Mouse (Mus musculus) hindbrain, embryonic 10.5 days (tissue): ENCODE measurements around the gene Cald1. TPM values are rescaled to one million over a fixed set of nuclear protein-coding genes. Genes with fewer than 3 reads are reported as not detected.

ENCODE experiments used
- DNase-seq: peaks from one replicate; pipeline ENCODE4 v3.0.0-alpha.2; 2017; ENCODE audit warnings: low spot score
- H3K27ac ChIP-seq: fragments of 300-500 bp; sonication (generic); 2 replicates; pipeline ENCODE4 v1.5.1; 2016; ENCODE audit warnings: mild to moderate bottlenecking, moderate library complexity
- H3K27me3 ChIP-seq: fragments of 300-500 bp; sonication (generic); 2 replicates; pipeline ENCODE4 v1.6.1; 2016; ENCODE audit warnings: mild to moderate bottlenecking; ENCODE audit not compliant: poor library complexity, insufficient read depth, severe bottlenecking
- H3K36me3 ChIP-seq: fragments of 300-500 bp; sonication (generic); 2 replicates; pipeline ENCODE4 v1.6.1; 2016; ENCODE audit warnings: mild to moderate bottlenecking, moderate library complexity
- H3K4me1 ChIP-seq: fragments of 300-500 bp; sonication (generic); replicated peaks from 2 replicates; pipeline ENCODE4 v1.6.1; 2016; ENCODE audit warnings: mild to moderate bottlenecking
- H3K4me3 ChIP-seq: fragments of 300-500 bp; sonication (generic); 2 replicates; pipeline ENCODE4 v1.5.1; 2016; ENCODE audit warnings: mild to moderate bottlenecking, moderate library complexity
- H3K9me3 ChIP-seq: fragments of 300-500 bp; sonication (generic); 2 replicates; pipeline ENCODE4 v1.6.1; 2016; ENCODE audit warnings: mild to moderate bottlenecking, moderate library complexity
- WGBS: fragments of 180-500 bp; shearing (Covaris S2); methylation state at CpG from one replicate; pipeline ENCODE4 v1.1.7; 2016; 5-methylcytosine and 5-hydroxymethylcytosine counted together
- polyA plus RNA-seq: library from polyadenylated mRNA; unstranded; fragments of >200 nt; fragmentation: Nextera tagmentation; extraction: Ambion mirVana; gene quantifications from 2 replicates; pipeline ENCODE4 v1.2.1, GENCODE M21; 2016

Cald1 gene
- polyA plus RNA-seq, 1 experiment from 2014 or later, result 117 TPM

DNA sequence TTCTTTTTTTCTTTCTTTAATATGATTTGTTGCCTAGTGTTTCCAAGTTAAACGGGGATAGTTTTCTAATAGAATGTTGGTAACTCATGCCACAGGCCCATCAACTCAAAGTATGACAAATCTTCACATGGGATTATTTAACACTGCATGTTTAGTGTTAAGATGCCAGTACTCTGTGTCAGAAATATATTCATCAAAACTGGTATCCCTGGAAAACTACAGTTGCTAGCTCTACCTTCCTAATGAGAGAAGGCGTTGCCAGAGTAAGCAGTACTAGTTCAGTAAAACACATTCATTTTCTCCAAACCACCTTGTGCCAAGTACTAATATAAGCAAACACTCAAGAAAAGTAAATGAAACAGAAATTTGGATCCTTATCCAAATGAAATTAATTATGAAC lies 171.7 kb downstream of the Cald1 start:
- H3K27ac ChIP-seq, result no peak overlapping the region
- no peaks in the 10 kb centered on the region for H3K27me3 ChIP-seq
- 93% methylated on average over 2 of the region's 2 CpGs for WGBS
- H3K4me1 ChIP-seq, result no peaks in the 10 kb centered on the region
- H3K4me3 ChIP-seq, result no peak overlapping the region
- H3K36me3 ChIP-seq, result peaks cover 55% of the 10 kb centered on the region
- no peak for DNase-seq
- no peaks in the 10 kb centered on the region for H3K9me3 ChIP-seq

DNA sequence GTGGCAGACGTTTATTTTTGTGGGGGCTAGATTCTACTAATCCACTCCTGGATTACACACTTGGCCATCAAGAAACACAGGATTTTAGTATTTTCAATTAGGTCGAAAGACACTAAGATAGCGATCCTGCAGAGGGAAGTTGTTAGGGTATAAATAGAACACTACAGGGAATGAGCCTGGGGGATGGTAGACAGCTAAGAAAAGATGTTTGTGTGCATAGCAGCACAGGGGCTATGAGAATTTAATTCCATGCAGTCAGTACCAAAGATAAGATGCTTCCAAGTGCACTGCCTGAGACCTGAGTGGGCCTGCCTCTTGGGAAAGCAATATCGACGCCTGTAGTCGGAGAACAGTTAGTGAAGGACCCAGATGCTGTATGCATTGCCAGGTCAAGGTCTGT lies 172.2 kb downstream of the Cald1 start:
- no peaks in the 10 kb centered on the region for H3K4me1 ChIP-seq
- peaks cover 52% of the 10 kb centered on the region for H3K36me3 ChIP-seq
- WGBS, result 89% methylated on average over 6 of the region's 6 CpGs
- H3K27ac ChIP-seq, result no peak overlapping the region
- no peaks in the 10 kb centered on the region for H3K9me3 ChIP-seq
- DNase-seq, result no peak
- no peaks in the 10 kb centered on the region for H3K27me3 ChIP-seq
- no peak overlapping the region for H3K4me3 ChIP-seq

DNA sequence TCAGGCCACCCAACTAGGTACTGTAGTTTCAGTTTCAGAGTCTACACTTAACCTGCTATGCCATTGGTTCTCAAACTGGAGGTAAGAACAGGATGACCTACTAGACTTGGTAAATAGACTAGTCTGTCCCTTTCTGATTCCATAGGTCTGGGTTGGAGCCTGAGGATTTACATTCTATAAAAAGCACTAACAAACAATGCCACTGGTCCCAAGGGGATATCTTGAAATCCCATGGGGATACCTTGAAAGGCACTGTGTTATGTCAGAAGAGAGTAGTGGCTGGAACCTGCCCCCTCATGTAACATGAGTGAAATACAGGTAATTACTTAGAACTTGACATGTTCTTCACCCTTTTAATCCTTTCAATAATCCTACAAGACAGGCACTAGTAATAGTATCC lies 178.1 kb downstream of the Cald1 start:
- Histone ChIP-seq H3K9me3 (no peaks in the 10 kb centered on the region), H3K4me1 (peaks cover 9% of the 10 kb centered on the region; the same call in 1 of the 2 replicates), H3K4me3 (no peak overlapping the region), H3K27ac (no peak overlapping the region), H3K36me3 (peaks cover 9% of the 10 kb centered on the region), H3K27me3 (peaks cover 6% of the 10 kb centered on the region; the same call in 1 of the 2 replicates)
- no peak for DNase-seq

DNA sequence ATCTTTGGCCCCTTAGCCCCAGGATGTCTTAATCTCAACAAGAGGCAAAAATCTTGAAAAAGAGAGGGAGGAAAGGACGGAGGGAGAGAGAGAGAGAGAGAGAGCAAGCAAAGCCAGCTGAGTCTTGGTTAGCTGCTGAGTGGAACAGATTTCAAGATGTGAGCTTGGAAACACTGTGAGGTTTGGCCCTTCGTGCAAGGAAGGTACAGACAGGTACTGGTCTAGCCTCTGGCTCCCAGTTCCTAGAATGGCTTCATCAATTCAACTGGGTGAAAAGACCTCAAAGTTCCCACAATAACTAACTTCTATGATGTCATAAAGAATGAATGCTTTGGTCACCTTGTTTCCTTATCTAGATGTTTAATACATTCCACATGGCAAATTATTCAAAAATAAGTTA lies 178.8 kb downstream of the Cald1 start:
- 80% methylated on average over 2 of the region's 2 CpGs for WGBS
- H3K9me3 ChIP-seq, result no peaks in the 10 kb centered on the region
- peaks cover 9% of the 10 kb centered on the region; the same call in 1 of the 2 replicates for H3K4me1 ChIP-seq
- no peak overlapping the region for H3K27ac ChIP-seq
- no peak overlapping the region for H3K4me3 ChIP-seq
- H3K27me3 ChIP-seq, result peaks cover 6% of the 10 kb centered on the region; the same call in 1 of the 2 replicates
- H3K36me3 ChIP-seq, result peaks cover 3% of the 10 kb centered on the region
- DNase-seq, result no peak

DNA sequence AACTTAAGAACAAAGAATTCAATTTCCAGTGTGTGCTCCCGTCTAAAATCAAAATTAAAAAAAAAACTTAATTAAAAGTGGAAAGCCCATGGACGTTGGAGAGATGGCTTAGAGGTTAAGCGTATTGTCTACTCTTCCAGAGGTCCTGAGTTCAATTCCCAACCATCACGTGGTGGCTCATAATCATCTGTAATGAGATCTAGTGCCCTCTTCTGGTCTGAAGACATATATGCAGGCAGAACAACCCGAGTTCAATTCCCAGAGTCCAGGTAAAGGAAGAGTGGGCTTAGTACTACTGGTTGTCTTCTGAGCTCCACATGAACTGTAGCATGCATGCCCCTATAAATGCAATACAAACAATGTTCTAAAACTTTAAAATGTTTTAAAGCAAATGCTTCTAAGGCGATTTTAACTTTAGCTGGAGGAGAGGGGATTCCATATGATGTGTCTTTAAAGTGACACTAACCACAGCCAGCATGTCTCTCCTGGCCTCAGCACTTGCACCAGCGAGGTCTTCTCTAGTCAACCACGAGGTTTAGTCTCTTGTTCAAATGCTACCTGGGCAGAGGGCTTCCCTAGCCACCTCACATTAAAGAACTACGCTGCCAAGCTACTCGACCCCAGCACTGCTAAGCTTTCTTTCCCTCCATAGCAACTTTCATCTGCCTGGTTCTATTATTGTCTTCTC lies 179.8 kb downstream of the Cald1 start:
- H3K4me3 ChIP-seq, result no peak overlapping the region
- H3K27me3 ChIP-seq, result peaks cover 6% of the 10 kb centered on the region; the same call in 1 of the 2 replicates
- no peak for DNase-seq
- H3K36me3 ChIP-seq, result no peaks in the 10 kb centered on the region
- H3K9me3 ChIP-seq, result no peaks in the 10 kb centered on the region
- 74% methylated on average over 10 of the region's 10 CpGs for WGBS
- peaks cover 9% of the 10 kb centered on the region; the same call in 1 of the 2 replicates for H3K4me1 ChIP-seq
- H3K27ac ChIP-seq, result no peak overlapping the region

DNA sequence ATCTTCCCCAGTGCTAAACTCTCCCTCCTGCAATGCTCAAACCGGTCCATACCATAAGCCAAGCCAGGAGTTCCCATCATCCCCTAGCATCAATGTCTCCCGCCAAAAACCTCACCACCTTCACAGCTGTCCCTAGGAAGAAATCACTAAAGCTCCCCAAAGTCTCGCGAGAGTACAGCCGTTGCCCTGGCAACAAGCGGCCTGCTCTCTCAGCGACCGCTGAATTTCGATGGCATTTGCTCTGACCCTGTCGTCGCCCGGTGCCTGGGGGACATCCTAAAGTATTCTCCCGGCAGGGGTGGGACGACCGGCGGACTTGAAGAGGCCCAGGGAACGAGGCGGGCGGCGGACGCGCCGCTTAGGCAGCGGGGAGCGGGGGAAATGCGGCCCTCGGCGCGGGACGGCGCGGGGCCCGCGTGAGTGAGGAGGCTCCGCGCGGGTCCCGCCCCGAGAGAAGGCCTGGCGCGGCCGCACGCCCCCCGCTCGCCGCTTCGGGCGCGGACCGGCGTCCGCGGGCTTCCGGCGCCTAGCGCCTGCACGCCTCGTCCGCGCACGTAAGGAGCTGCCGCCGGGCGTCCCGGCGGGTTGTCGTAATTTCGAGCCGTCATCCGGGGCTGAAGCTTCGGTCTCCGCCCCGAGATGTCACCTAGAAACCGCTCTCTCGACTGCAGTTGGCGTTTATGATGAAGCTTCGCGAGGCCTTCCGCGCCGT lies 182.1 kb downstream of the Cald1 start, which contains the start of gene Agbl3:
Gene Agbl3, plus strand, starts transcription at position 202 of the 712 bp plus-strand sequence.
- H3K36me3 ChIP-seq, result no peaks in the 10 kb centered on the region
- H3K4me3 ChIP-seq, result peak within 1 kb of the TSS; percentile 63
- H3K27me3 ChIP-seq, result peaks cover 6% of the 10 kb centered on the region; the same call in 1 of the 2 replicates
- under 1% methylated on average over 81 of the region's 81 CpGs for WGBS
- peak; percentile 96 for DNase-seq
- no peaks in the 10 kb centered on the region for H3K9me3 ChIP-seq
- H3K4me1 ChIP-seq, result peaks cover 9% of the 10 kb centered on the region; the same call in 1 of the 2 replicates
- peak within 1 kb of the TSS; percentile 94 for H3K27ac ChIP-seq

DNA sequence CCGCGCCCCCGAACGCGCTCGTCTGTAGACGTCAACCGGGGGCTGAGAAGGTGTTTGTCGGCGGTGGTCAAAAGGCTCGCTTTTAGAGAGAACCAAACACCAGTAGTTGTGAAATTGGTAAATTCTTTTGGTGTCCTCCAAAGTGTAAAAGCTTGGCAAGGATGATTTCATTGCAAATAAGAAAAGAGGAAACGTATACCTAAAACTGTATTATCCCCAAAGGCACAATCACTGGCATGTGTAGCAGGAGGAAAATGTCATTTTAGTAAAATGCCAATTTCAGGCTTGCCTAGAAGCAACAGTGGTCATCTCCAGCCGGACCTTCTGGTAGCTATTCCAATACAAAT lies 182.6 kb downstream of the Cald1 start:
- H3K9me3 ChIP-seq, result no peaks in the 10 kb centered on the region
- H3K27me3 ChIP-seq, result peaks cover 6% of the 10 kb centered on the region; the same call in 1 of the 2 replicates
- no peak for DNase-seq
- peak overlapping the region; percentile 63 for H3K4me3 ChIP-seq
- H3K36me3 ChIP-seq, result no peaks in the 10 kb centered on the region
- peak overlapping the region; percentile 94 for H3K27ac ChIP-seq
- H3K4me1 ChIP-seq, result peaks cover 9% of the 10 kb centered on the region; the same call in 1 of the 2 replicates
- WGBS, result 7% methylated on average over 13 of the region's 13 CpGs

DNA sequence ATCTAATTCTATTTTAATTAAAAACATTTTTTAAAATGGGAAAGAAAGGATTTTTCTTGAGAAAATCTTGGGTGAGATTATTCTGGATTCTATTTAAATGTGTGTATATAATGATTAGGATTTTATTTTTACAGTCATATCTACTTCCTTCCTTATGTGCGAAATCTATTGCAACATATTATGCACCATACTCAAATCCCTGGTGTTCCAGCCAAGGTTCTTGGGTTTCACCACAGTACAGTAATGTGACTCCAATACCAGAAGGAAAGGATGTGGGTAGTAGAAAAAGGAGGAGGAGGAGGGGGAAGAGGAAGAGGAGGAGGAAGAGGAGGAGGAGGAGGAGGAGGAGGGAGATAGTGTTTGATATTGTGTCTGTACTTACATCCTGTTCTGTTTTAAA lies 184.2 kb downstream of the Cald1 start:
- H3K27ac ChIP-seq, result no peak overlapping the region
- DNase-seq, result no peak
- no peaks in the 10 kb centered on the region for H3K9me3 ChIP-seq
- H3K36me3 ChIP-seq, result no peaks in the 10 kb centered on the region
- no peak overlapping the region for H3K4me3 ChIP-seq
- H3K27me3 ChIP-seq, result peaks cover 6% of the 10 kb centered on the region; the same call in 1 of the 2 replicates
- peaks cover 9% of the 10 kb centered on the region; the same call in 1 of the 2 replicates for H3K4me1 ChIP-seq
- WGBS, result 93% methylated on average over 1 of the region's 1 CpGs

DNA sequence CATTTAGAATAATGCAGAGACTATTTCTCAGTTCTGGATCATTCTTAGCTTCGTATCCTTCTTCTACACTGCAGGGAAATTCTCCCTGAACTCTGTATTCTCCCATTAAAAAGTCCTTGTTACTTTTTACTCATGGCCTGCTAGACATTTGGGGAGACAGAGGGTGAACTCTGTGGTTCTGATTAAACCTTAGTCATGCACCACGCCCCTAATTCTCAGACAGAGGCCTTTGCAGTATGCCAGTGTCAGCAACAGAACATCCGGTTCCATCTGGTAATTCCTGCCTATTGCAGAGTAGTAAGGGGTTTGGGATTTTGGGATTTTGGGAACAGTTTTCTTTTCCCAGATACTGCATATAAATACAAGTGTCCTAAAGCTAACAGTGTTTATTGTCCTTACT lies 198.6 kb downstream of the Cald1 start:
- Histone ChIP-seq H3K4me3 (no peak overlapping the region), H3K27ac (no peak overlapping the region), H3K36me3 (no peaks in the 10 kb centered on the region), H3K27me3 (no peaks in the 10 kb centered on the region), H3K4me1 (no peaks in the 10 kb centered on the region), H3K9me3 (no peaks in the 10 kb centered on the region)
- DNase-seq, result no peak
- 84% methylated on average over 3 of the region's 3 CpGs for WGBS

DNA sequence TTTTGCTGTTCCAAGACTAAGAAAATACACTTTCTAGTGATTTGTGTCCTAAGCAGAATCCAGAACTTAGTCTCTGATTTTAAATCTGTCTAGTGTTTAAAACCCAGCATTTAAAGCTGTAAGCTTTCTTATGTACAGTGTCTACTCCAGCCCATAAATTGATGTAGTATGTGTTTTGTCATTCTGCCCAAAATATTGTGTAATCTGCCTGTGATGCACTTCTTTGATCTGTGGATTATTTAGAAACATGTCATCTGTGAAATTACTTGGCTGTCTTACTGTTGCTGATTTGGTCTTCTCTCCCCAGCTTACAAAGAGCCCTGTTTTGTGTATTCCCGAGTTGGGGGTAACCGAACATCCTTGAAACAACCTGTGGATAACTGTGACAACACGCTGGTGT lies 199.6 kb downstream of the Cald1 start:
- no peaks in the 10 kb centered on the region for H3K36me3 ChIP-seq
- 84% methylated on average over 3 of the region's 3 CpGs for WGBS
- no peaks in the 10 kb centered on the region for H3K4me1 ChIP-seq
- H3K27me3 ChIP-seq, result no peaks in the 10 kb centered on the region
- H3K27ac ChIP-seq, result no peak overlapping the region
- no peaks in the 10 kb centered on the region for H3K9me3 ChIP-seq
- H3K4me3 ChIP-seq, result no peak overlapping the region
- DNase-seq, result no peak

DNA sequence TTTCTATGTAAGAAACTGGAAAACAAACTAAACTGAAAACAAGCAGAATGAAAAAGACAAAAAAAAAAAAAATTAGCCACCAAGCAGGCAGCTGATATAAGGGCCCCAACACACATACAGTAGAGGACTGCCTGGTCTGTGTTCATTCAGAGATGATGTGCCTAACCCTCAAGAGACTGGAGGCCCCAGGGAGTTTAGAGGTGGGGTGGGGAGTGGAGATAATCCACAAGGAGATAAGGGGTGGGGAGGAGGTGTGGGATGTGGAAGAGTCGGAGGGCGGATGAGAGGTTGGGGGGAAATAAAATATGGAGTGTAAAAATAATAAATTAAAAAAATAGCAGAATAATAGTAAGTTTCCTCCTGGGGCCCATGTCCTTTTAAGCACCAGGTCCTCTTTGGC lies 207.3 kb downstream of the Cald1 start:
- no peak overlapping the region for H3K27ac ChIP-seq
- no peaks in the 10 kb centered on the region for H3K27me3 ChIP-seq
- H3K4me3 ChIP-seq, result no peak overlapping the region
- DNase-seq, result no peak
- 85% methylated on average over 2 of the region's 2 CpGs for WGBS
- H3K9me3 ChIP-seq, result no peaks in the 10 kb centered on the region
- H3K4me1 ChIP-seq, result no peaks in the 10 kb centered on the region
- H3K36me3 ChIP-seq, result no peaks in the 10 kb centered on the region

DNA sequence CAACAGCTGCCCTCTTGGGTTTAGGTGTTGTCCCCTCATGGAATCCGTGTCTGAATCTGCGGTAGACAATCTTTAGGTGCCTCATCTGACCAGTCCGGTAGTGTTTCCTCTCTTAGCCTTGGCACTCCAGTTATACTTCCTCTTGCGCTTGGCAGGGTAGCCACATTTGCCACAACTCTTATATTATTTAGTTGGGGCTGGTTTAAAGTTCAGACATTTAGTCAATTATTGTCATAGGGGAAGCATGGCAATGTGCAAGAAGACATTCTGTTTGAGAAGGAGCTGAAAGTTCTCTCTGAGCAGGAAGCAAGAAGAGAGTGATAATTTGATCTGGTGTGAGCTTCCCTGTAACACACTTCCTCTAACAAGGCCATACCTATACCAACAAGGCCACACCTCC lies 212.4 kb downstream of the Cald1 start:
- WGBS, result 89% methylated on average over 4 of the region's 4 CpGs
- H3K27ac ChIP-seq, result no peak overlapping the region
- H3K36me3 ChIP-seq, result no peaks in the 10 kb centered on the region
- H3K27me3 ChIP-seq, result no peaks in the 10 kb centered on the region
- H3K9me3 ChIP-seq, result no peaks in the 10 kb centered on the region
- no peaks in the 10 kb centered on the region for H3K4me1 ChIP-seq
- H3K4me3 ChIP-seq, result no peak overlapping the region
- DNase-seq, result no peak

DNA sequence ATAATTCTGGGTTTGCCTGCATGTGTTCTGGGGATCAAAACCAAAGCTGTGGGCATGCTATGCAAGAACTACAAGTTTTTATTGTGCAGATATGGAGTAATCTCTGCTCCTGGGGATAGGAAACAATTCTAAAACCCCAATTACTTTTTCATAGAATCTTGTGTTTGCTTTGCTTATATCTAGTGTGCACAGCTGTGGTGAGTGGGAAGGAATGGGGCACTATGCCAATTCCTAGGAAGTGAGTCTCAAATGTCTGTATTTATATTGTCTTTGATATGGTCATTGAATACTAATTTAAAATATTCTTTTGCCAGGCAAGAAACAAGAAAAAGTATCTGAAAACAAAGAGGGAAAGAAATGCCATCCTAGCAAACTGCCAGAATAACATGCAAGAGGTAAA lies 226.1 kb downstream of the Cald1 start:
- H3K36me3 ChIP-seq, result no peaks in the 10 kb centered on the region
- DNase-seq, result no peak
- H3K27me3 ChIP-seq, result no peaks in the 10 kb centered on the region
- 0 out of 2 replicates have a peak, but pooled peaks cover 3% of the 10 kb centered on the region for H3K9me3 ChIP-seq
- no peak overlapping the region for H3K4me3 ChIP-seq
- no peaks in the 10 kb centered on the region for H3K4me1 ChIP-seq
- no peak overlapping the region for H3K27ac ChIP-seq
